Mouse (Mus musculus): ENCODE data around the gene Ica1. TPM values are rescaled to one million over a fixed set of nuclear protein-coding genes. Genes with fewer than 3 reads are reported as not detected.
A peak's percentile ranks its signal among the peaks of the same experiment; 100 is the strongest.

Ica1 gene
- polyA plus RNA-seq, 1 experiment from 2014 or later = 14.8 TPM

DNA sequence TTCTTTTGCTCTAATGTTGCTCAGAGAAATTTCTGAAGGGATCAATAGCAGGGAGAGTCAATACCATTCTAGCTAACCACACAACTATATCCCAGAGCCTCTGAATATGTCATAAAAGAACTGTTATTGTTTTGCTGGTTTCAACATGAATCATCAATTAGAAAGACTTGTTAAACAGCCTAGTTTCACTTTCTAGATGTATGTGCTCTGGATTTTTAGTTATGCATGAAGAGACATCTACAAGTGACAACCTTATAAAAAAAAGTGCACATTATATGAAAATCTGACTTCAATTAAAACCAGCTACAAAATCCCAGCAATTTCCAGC, 41.8 kb downstream of the Ica1 start:
- H3K4me3 ChIP-seq = no peak overlapping the region
- peaks cover 12% of the 10 kb centered on the region for H3K4me1 ChIP-seq (replicated peaks)
- H3K27me3 ChIP-seq (ENCODE audit: insufficient read depth, poor library complexity, severe bottlenecking) = no peaks in the 10 kb centered on the region
- no peak for DNase-seq (ENCODE audit: low spot score)
- H3K36me3 ChIP-seq = no peaks in the 10 kb centered on the region
- no peak overlapping the region for H3K27ac ChIP-seq
- H3K9me3 ChIP-seq = no peaks in the 10 kb centered on the region

DNA sequence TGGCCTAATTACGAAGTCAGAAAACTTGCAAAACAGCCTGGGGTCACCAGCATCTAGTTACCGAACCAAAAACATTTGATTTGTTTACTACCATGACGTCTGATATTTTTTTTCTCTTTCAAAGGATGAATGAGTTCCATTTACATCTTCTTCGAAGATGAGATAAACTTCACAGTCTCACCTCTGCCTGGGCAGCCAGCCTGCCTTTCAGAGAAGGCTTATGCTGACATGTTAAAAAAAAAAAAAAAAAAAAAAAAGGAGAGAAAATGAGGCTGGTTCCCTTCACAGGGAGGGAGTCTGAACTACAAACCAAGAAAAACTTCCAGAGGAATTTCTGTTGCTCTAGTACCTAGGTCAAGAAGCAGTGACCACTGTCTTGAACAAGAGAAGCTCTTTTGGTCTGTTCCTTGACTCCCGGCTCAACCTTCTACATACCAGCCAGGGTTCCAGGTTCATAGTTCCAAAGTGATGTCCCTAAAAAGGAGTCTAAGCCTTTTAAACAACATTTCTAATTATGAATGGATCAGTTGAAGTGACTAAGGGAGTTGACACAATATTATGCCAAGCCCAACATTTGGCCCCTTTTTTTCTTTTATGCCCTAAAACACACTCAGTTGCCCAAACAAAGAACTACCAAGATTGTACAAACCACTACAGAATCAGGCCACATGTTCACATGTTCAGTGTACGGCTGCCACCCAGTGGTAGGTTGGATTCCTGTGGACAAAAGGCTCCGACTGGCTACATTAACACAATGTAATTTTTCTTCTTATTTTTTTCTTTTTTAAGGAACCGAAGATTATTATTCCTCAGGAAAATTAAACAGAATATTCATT, 42.4 kb downstream of the Ica1 start:
- peak; percentile 67 for DNase-seq (ENCODE audit: low spot score)
- no peaks in the 10 kb centered on the region for H3K36me3 ChIP-seq
- 68% methylated on average over 8 of the region's 8 CpGs for WGBS
- no peaks in the 10 kb centered on the region for H3K27me3 ChIP-seq (ENCODE audit: insufficient read depth, poor library complexity, severe bottlenecking)
- peak overlapping the region; percentile 77 for H3K27ac ChIP-seq
- no peak overlapping the region for H3K4me3 ChIP-seq
- H3K4me1 ChIP-seq (replicated peaks) = peaks cover 17% of the 10 kb centered on the region
- no peaks in the 10 kb centered on the region for H3K9me3 ChIP-seq

DNA sequence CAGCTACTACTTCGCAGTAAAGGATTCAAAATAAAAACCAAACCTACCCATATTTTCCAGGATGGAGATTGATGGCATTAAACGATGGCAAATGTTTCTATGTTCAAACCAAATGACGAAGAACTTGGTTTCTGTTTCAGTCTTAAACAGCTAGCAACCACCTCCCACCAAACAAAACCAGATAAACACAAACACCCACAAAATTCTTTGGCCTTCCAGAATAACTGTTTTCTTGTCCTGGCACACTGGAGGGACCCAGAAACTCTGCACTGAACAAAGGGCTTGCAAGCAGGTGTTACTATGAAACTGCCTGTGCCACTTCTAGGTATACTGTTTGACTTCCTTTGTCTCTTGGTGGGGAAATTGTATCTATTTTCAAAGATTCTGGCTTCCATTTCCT, 43.2 kb downstream of the Ica1 start:
- Histone ChIP-seq H3K27me3 (ENCODE audit: insufficient read depth, poor library complexity, severe bottlenecking) (no peaks in the 10 kb centered on the region), H3K4me1 (replicated peaks) (peaks cover 18% of the 10 kb centered on the region), H3K4me3 (no peak overlapping the region), H3K27ac (no peak overlapping the region), H3K36me3 (no peaks in the 10 kb centered on the region), H3K9me3 (peaks cover under 1% of the 10 kb centered on the region; the same call in 1 of the 2 replicates)
- DNase-seq (ENCODE audit: low spot score) = no peak
- WGBS = 94% methylated on average over 3 of the region's 3 CpGs

DNA sequence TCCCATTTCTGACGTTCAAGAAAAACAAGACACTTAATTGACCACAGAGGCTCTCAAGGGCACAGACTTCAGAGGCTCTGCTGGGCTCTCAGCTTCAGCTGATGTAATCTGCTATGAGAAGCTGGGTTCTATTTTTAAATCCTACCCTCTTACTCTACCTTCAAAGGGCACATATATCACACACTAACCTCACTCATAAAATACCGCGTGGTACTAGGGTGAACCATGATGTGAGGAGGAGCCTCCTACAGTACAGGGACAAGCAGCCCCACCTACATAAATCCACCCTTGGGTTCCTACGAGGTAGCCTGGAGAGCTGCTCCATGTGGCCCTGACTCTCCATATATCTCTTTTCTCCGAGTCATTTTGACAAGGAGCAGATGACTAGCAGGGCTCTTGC, 45.8 kb downstream of the Ica1 start:
- Histone ChIP-seq H3K27me3 (ENCODE audit: insufficient read depth, poor library complexity, severe bottlenecking) (0 out of 2 replicates have a peak, but pooled peaks cover 4% of the 10 kb centered on the region), H3K27ac (no peak overlapping the region), H3K4me3 (no peak overlapping the region), H3K4me1 (replicated peaks) (peaks cover 18% of the 10 kb centered on the region), H3K9me3 (peaks cover 9% of the 10 kb centered on the region; the same call in 1 of the 2 replicates), H3K36me3 (0 out of 2 replicates have a peak, but pooled peaks cover 7% of the 10 kb centered on the region)
- no peak for DNase-seq (ENCODE audit: low spot score)
- 80% methylated on average over 5 of the region's 5 CpGs for WGBS

DNA sequence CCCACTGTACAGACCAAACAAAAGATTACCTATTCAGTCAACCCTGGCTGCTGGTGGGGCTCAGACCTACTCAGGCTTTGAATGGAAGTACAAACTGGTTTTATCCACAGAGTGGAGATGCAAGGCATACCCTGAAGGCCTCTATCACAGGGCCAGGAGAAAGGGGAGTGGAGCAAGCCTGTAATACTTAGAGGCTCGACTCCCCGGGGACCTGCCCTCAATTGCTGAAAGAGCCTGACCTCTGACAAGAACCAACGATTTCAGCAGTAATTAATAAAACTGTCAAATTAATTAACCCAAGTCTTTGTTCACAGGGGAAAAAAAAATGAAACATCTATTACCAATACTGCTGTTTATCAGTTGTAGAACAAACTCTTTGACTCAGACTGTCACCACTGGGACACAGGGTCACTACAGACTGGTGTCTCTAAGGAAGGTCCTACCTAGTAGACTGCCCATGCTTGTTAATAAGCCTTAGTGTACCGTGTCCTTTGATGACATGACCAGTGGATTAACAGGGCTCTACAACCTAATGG, 46.6 kb downstream of the Ica1 start:
- H3K9me3 ChIP-seq = peaks cover 9% of the 10 kb centered on the region; the same call in 1 of the 2 replicates
- H3K27me3 ChIP-seq (ENCODE audit: insufficient read depth, poor library complexity, severe bottlenecking) = 0 out of 2 replicates have a peak, but pooled peaks cover 4% of the 10 kb centered on the region
- peaks cover 18% of the 10 kb centered on the region for H3K4me1 ChIP-seq (replicated peaks)
- WGBS = 43% methylated on average over 4 of the region's 4 CpGs
- no peak overlapping the region for H3K4me3 ChIP-seq
- DNase-seq (ENCODE audit: low spot score) = peak; percentile 47
- H3K27ac ChIP-seq = peak overlapping the region; percentile 40
- H3K36me3 ChIP-seq = 0 out of 2 replicates have a peak, but pooled peaks cover 7% of the 10 kb centered on the region

DNA sequence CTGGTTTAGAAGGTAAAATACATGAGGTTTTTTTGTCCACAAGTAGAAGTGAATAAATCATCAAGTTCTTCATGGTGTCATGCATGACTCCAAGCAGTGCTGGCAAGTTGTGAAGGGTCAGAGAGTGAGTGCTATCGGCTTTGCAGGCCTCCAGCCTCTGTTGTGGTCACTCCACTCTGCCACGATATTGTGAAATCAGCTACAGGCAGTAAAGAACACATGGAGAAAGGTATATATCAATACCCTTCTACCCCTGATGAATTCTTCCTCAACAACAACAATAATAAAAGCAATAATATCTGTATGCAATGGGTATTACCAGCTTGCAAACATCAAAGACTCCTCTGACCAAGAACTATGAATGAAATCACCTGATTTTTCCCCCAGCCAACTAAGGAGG, 47.9 kb downstream of the Ica1 start:
- 92% methylated on average over 2 of the region's 2 CpGs for WGBS

DNA sequence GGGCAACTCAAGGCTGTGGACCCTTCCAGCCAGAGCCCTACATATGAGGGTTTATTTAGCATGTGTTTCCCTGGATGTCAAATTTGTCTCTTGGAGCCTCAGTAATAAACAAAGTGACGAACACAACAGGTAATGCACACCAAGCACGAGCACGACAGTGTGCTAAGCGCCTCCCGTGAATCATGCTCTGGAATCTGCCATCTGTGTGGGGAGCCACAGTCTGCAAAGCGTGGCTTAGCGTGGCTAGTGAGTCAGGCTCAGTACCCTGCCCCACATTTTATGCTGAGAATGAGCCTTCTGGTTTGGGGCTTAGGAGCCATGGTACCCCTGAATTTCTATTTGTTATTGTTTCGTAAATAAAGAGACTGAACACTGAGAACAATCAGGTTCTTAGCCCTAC, 50.5 kb downstream of the Ica1 start:
- Histone ChIP-seq H3K27ac (no peak overlapping the region), H3K9me3 (peaks cover 9% of the 10 kb centered on the region; the same call in 1 of the 2 replicates), H3K4me3 (no peak overlapping the region), H3K36me3 (0 out of 2 replicates have a peak, but pooled peaks cover 7% of the 10 kb centered on the region), H3K4me1 (replicated peaks) (peaks cover 19% of the 10 kb centered on the region), H3K27me3 (ENCODE audit: insufficient read depth, poor library complexity, severe bottlenecking) (0 out of 2 replicates have a peak, but pooled peaks cover 4% of the 10 kb centered on the region)
- WGBS = 93% methylated on average over 8 of the region's 8 CpGs
- no peak for DNase-seq (ENCODE audit: low spot score)

More for the DNA sequence above, 47.9 kb downstream of the Ica1 start:
- Histone ChIP-seq H3K27me3 (ENCODE audit: insufficient read depth, poor library complexity, severe bottlenecking) (0 out of 2 replicates have a peak, but pooled peaks cover 4% of the 10 kb centered on the region), H3K27ac (no peak overlapping the region), H3K9me3 (peaks cover 9% of the 10 kb centered on the region; the same call in 1 of the 2 replicates), H3K4me1 (replicated peaks) (peaks cover 14% of the 10 kb centered on the region), H3K4me3 (no peak overlapping the region), H3K36me3 (0 out of 2 replicates have a peak, but pooled peaks cover 7% of the 10 kb centered on the region)
- DNase-seq (ENCODE audit: low spot score) = no peak

DNA sequence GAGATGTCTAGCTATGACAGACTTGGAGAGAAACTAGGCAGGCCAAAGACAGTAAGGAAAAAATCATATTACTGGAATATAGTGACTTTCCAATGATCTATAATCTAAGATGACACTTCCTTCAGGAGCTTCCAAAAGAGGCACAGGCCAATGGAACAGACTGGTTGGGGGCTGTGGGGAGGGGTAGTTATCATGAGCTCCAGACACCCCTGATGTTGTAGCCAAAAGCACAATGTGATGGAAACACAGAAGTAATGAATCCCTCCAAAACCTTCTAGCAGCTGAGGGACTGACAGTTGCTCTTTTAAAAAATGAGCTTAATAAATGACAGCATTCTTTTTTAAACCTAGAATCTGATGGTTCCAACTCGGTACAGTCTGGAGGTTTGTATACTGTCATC, 52.7 kb downstream of the Ica1 start:
- no peak for DNase-seq (ENCODE audit: low spot score)
- Histone ChIP-seq H3K27ac (no peak overlapping the region), H3K4me3 (no peak overlapping the region), H3K4me1 (replicated peaks) (0 out of 2 replicates have a peak, but pooled peaks cover 5% of the 10 kb centered on the region), H3K36me3 (0 out of 2 replicates have a peak, but pooled peaks cover 7% of the 10 kb centered on the region), H3K27me3 (ENCODE audit: insufficient read depth, poor library complexity, severe bottlenecking) (0 out of 2 replicates have a peak, but pooled peaks cover 4% of the 10 kb centered on the region), H3K9me3 (peaks cover 9% of the 10 kb centered on the region; the same call in 1 of the 2 replicates)
- 86% methylated on average over 1 of the region's 1 CpGs for WGBS

DNA sequence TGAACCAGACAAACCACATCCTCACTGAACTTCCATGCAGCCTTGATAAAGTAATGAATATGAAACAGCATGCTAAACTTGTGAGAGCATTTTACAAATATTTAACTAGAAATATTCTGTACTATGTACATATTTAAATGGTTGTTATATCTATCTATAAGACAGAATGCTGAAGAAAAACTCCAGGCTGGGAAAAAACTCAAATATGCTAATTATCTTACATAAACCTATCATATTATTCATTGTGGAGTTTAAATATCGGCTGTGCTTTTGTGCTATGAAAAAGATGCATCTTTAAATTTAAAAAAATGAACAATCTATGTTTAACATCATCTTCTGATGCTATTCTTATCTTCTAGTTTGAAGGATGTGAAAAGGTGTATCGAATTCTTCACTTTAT, 58.6 kb downstream of the Ica1 start:
- 93% methylated on average over 2 of the region's 2 CpGs for WGBS
- DNase-seq (ENCODE audit: low spot score) = no peak
- no peaks in the 10 kb centered on the region for H3K36me3 ChIP-seq

DNA sequence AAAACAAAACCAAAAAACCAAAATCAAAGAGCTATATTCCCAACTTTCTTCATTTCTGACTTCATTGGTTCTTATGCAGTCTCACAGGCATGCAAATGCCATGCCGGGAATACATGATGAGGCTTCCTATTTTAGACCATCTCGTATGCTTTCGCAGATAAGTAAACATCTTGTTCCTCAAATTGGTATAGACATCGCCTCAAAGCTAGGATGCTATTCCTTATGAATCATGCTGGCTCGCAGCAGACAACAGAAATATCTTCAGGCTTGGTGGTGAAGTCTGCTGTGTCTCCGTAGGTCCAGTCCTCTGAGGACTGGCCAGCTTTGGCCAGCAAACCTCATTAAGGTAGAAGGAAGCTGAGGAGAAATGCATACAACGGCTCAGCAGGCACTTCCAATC, 60.3 kb downstream of the Ica1 start:
- no peak overlapping the region for H3K4me3 ChIP-seq
- WGBS = 91% methylated on average over 7 of the region's 7 CpGs
- no peak for DNase-seq (ENCODE audit: low spot score)

More for the DNA sequence above, 58.6 kb downstream of the Ica1 start:
- no peaks in the 10 kb centered on the region for H3K27me3 ChIP-seq (ENCODE audit: insufficient read depth, poor library complexity, severe bottlenecking)
- no peak overlapping the region for H3K27ac ChIP-seq
- 0 out of 2 replicates have a peak, but pooled peaks cover 5% of the 10 kb centered on the region for H3K4me1 ChIP-seq (replicated peaks)
- no peak overlapping the region for H3K4me3 ChIP-seq
- no peaks in the 10 kb centered on the region for H3K9me3 ChIP-seq

DNA sequence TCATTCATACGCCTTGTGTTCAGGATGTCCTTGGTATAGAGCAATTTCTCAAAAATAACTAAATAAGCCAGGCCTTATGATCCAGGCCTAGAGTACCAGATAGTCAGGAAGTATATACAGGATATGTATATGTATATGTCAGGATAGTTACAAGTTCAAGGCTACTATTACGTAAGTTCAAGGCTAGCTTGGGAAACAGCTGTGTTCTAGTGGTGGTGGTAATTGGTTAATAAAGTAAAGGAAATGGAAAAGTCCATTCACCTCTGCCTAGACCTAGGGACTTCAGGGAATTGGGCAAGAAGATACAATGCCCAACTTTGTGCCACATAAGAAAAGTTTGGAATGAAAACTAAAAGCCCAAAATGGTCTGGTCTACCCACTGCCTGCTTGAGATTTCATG, 61.7 kb downstream of the Ica1 start:
- Histone ChIP-seq H3K27ac (no peak overlapping the region), H3K36me3 (no peaks in the 10 kb centered on the region), H3K4me3 (no peak overlapping the region), H3K4me1 (replicated peaks) (no peaks in the 10 kb centered on the region), H3K27me3 (ENCODE audit: insufficient read depth, poor library complexity, severe bottlenecking) (no peaks in the 10 kb centered on the region), H3K9me3 (no peaks in the 10 kb centered on the region)
- 93% methylated on average over 2 of the region's 2 CpGs for WGBS
- no peak for DNase-seq (ENCODE audit: low spot score)

More for the DNA sequence above, 60.3 kb downstream of the Ica1 start:
- Histone ChIP-seq H3K4me1 (replicated peaks) (no peaks in the 10 kb centered on the region), H3K36me3 (no peaks in the 10 kb centered on the region), H3K27ac (no peak overlapping the region), H3K27me3 (ENCODE audit: insufficient read depth, poor library complexity, severe bottlenecking) (no peaks in the 10 kb centered on the region), H3K9me3 (no peaks in the 10 kb centered on the region)

DNA sequence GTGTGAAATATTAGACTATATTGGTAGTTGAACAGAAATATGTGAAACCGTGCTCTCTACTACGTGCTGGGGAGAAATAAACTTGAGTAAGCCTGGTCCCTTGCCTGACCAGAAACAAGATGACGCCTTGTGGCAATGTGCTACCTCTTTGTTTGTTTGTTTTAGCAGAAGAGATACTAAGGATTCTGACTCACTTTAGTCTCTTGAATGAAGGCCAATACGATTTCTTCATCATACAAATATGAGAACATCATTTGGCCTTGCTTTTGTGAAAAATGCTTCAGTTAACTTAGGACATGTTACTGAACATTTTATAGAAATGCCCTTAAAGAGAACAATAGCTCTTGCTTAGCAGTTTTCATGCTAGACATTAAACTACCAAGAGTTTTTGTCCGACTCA, 67.0 kb downstream of the Ica1 start:
- Histone ChIP-seq H3K4me3 (no peak overlapping the region), H3K36me3 (no peaks in the 10 kb centered on the region), H3K4me1 (replicated peaks) (no peaks in the 10 kb centered on the region), H3K9me3 (no peaks in the 10 kb centered on the region), H3K27me3 (ENCODE audit: insufficient read depth, poor library complexity, severe bottlenecking) (no peaks in the 10 kb centered on the region), H3K27ac (no peak overlapping the region)
- WGBS = 89% methylated on average over 5 of the region's 5 CpGs
- no peak for DNase-seq (ENCODE audit: low spot score)
